Mouse (Mus musculus): Measurements from ENCODE around the gene Elf5. TPM values are rescaled to one million over a fixed set of nuclear protein-coding genes. Genes with fewer than 3 reads are reported as not detected.

The Elf5 gene
- total RNA-seq, 2 experiments from 2014 or later: 1.1 TPM

DNA sequence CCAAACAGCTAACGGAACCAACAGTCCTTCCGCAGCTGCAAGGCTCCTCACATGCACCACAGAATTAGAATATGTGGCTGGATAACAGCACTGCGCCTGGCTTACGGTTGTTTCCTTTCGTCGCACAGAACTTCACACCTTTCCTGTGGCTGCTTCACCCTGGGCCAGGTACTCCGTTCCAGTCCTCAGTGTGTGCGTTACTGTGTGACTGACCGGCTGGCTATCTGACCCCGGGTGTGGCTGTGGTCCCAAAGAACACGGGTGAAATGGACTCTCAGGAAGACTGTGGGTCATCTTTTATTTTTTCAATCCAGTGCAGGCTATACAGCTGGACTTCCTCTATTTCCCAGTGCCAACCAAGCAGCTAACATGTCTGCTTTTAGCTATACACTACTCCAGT, 53.9 kb downstream of the Elf5 start:
- intact Hi-C loops (cut with DNase I): no loop called here
- no peak for DNase-seq (ENCODE audit: low spot score in 2 of 2)

DNA sequence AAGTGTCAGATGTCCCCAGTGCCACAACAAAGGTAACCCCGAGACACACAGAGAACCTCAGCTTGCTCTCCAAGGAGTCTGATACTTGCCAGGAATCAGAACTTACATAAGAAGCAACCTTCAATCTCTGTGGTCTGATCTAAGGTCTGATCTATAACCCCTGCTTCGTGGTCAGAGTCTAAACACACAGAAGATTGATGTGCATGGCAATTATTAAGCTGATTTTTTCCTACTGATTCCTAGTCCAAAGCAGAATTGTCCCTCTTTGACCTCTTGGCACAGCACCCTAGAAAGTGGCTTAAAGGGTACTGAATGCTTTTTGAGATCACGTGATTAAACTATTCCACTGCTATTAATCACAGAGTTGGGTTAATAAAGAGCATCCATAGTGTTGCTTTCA, 54.8 kb downstream of the Elf5 start:
- no peak for DNase-seq (ENCODE audit: low spot score in 2 of 2)
- intact Hi-C loops (cut with DNase I): no loop called here

GRCm38 (mm10) chr2:103466984-103467588, 55.6 kb downstream of the Elf5 start:
- intact Hi-C loops (cut with DNase I): no loop called here
- no peak for DNase-seq (ENCODE audit: low spot score in 2 of 2)

DNA sequence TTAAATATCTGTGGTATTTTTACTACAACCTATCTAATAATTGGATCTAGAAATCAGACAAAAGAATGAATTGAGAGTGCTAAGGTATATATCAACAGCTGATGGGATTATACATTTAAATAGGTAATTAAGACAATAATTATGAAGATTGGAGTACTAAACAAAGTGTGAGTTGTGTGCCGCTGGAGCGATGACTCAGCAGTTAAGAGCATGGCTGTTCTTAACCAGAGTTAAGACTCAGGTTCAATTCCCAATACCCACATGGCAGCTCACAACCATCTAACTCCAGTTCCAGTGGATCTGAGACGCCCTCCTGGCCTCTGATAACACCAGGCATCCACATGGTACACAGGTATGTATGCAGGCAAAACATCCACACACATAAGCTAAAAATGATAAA, 61.9 kb downstream of the Elf5 start:
- intact Hi-C loops (cut with DNase I): no loop called here

DNA sequence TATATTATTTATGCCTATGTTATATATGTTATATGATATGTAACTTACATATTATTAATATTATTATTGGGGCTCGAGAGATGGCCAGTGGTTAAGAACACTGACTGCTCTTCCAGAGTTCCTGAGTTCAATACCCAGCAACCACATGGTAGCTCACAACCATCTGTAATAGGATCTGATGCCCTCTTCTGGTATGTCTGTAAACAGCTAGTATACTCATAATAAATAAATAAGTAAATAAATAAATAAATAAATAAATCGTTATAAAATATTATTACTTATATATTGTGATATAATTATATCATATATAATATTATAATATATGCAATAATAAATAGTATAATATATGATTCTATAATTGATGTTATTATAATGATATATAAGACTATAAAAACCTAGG, 64.7 kb downstream of the Elf5 start:
- intact Hi-C loops (cut with DNase I): no loop called here
- DNase-seq (ENCODE audit: low spot score in 2 of 2): no peak

More for the DNA sequence above, 61.9 kb downstream of the Elf5 start:
- no peak for DNase-seq (ENCODE audit: low spot score in 2 of 2)

DNA sequence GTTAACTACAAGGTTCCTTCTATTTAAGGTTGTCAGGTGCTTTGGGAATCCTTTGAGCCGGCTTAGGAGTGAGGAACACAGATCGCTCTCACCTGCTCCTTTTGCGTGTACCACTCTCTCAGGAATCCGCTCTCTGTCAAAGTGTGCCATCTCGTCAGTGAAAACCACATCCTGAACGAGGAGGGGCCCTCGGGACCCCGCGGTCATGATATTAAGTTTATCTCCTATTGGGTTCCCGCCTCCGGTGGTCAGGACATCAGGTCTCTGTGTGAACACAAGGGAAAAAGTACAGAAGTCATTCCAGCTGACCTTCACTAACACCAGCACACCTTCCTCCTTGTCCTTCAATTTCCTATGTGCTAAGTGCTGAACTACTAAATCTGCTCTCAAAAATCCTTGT, 65.2 kb downstream of the Elf5 start:
- no peak for DNase-seq (ENCODE audit: low spot score in 2 of 2)
- intact Hi-C loops (cut with DNase I): no loop called here

DNA sequence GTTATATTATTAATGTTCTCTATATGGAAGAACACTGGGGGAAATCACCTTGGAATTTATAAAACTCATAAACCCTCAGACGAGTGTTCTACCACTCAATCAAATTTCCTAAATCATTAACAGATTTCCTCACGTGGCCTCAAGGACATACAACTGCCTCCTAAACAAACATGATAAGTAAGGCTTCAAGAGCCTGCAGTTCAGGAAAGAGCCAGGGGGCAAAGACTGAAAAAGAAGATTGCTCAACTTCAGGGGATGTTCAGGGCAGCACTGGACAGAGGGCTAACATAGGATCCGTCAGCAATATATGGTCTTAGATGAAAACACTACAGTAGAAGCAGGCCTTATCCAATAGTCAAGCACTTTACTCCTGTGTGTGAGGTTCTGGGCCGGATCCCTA, 66.0 kb downstream of the Elf5 start:
- intact Hi-C loops (cut with DNase I): no loop called here

DNA sequence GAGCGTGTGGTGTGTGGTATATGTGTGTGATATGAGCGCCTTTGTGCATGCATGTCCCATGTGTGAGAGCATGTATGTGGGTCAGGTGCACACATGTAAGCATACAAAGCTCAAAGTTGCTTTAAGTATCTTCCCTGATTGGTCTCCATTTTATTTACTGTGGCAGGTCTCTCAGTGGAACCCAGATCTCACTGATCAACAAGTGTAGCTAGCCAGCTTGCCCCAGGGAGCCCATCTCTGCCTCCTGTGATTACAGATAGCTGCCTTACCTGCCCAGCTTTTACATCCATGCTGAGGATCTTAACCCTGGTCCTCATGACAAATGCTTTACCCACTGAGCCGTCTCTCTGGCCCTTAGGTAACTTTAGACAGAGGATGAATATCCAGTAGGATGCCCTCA, 66.8 kb downstream of the Elf5 start:
- intact Hi-C loops (cut with DNase I): no loop called here
- no peak for DNase-seq (ENCODE audit: low spot score in 2 of 2)

More for the DNA sequence above, 66.0 kb downstream of the Elf5 start:
- DNase-seq (ENCODE audit: low spot score in 2 of 2): no peak

GRCm38 (mm10) chr2:103480240-103480639, 68.8 kb downstream of the Elf5 start:
- DNase-seq (ENCODE audit: low spot score in 2 of 2): no peak
- intact Hi-C loops (cut with DNase I): loop anchor here (10.0 kb wide), 1 partner anchor 365 kb away; no protein-coding TSS in a partner anchor

DNA sequence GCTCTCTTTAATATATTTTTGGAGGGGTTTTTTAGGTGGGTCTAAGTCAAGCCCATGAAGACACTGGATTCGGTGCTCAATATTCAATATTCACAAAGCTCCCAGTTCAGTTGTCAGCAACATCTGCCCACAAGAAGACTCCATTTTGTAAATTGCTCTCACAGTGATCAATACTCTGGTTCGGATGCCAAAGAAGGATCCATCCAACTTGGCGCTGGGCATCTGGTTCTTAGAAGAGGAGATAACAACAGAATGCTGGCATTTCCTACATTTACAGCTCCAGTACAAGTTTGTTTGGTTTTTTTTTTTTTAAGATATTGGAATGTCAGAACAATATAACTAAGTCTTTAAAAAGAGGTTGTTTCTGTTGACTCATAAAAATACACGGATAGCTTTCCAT, 69.4 kb downstream of the Elf5 start:
- intact Hi-C loops (cut with DNase I): loop anchor here (10.0 kb wide), 1 partner anchor 364 kb away; no protein-coding TSS in a partner anchor
- no peak for DNase-seq (ENCODE audit: low spot score in 2 of 2)

DNA sequence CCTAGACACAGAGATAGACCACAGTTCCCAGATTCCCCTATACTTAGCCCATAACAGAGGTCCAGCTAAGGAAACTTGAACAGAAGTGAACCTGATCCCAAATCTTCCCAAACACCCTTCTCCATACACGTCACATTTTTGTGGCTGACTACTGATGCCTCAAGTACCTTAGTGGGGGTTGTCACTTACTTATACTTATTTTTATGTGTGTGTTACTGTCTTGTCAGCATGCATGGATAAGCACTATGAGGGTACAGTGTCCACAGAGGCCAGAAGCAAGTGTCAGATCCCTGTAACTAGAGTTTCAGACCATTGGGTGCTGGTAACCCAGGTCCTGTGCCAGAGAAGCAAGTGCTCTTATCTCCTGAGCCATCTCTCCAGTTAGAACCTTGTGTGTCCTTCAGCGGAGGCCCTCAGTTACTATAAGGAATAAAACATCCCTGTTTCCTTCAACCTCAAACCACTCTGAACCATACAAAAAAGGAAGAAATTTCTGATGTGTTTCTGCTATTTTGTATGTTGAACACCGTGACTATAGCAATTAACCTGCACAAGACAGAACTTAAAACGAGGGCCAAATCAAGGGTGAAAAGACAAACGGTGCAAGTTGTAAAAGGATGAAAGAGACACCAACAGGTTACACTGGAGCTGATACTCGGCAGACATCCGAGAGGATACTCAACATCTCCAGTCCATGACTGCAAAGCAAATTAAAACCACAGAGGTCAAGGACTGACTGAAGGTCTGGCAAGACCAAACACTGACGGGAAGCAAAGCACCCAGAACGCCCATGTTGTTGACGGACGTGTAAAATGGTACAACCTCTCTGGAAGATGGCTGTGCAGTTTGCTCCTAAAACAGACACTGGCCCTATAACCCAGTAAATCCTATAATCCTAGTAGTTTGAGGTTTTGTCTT, 70.1 kb downstream of the Elf5 start:
- intact Hi-C loops (cut with DNase I): loop anchor here (10.0 kb wide), 1 partner anchor 363 kb away; no protein-coding TSS in a partner anchor

DNA sequence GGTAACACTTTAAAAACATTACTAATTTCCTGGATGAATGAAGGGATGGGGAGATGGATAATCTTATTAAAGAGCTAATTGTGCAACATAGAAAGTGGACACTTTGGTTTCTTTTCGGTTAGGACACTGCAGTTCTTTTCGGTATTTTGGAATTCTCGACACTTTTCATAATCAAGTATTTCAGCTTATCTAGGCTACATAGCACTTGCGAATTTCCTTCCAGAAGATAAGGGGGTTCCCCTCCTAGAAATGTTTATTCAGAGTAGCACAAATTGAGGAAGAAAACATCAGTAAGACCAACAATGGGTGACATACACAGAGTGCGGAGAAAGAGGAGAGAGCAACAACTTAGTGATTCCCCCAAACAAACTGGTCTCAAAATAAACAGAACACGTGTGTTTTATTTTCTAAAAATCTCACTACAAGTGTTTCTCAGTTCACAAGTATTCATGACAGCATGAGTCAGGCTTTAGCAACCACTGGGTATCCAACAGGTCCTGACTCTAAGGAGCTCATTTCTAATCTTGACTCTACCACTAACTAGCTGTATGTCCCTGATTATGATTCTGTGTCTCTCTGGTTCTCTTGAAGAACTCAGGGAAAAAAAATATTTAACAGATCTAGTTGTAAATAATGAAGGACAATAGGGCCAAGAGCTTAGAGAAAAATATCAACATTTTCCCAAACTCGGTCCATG, 71.9 kb downstream of the Elf5 start:
- intact Hi-C loops (cut with DNase I): loop anchor here (10.0 kb wide), 1 partner anchor 361 kb away; no protein-coding TSS in a partner anchor
- DNase-seq (ENCODE audit: low spot score in 2 of 2): no peak

More for the DNA sequence above, 70.1 kb downstream of the Elf5 start:
- DNase-seq (ENCODE audit: low spot score in 2 of 2): no peak

DNA sequence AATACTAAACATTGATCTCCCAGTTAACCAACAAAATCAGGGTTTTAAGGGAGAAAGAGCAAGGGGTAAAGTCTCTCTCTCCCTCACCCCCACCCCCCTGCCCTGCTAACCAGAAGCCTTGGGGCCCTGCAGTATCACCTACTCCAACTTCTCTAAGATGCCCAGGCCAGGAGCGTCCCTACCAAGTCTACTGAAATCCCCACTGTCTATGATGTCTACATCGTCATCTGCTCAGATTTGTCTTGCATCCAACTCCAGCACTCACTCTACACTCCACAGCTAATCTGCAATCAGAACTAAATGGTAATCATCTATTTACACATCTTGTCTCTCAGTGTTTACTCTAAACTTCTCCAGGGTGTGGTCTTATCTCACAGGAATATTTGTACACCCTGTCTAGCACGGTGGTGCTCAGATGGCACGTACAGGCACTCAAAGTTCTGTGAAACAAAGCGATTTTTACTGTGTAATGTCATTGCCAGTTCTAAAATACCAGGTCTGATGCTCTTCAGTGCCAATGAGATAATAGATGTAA, 72.6 kb downstream of the Elf5 start:
- DNase-seq (ENCODE audit: low spot score in 2 of 2): no peak
- intact Hi-C loops (cut with DNase I): loop anchor here (10.0 kb wide), 1 partner anchor 361 kb away; no protein-coding TSS in a partner anchor

DNA sequence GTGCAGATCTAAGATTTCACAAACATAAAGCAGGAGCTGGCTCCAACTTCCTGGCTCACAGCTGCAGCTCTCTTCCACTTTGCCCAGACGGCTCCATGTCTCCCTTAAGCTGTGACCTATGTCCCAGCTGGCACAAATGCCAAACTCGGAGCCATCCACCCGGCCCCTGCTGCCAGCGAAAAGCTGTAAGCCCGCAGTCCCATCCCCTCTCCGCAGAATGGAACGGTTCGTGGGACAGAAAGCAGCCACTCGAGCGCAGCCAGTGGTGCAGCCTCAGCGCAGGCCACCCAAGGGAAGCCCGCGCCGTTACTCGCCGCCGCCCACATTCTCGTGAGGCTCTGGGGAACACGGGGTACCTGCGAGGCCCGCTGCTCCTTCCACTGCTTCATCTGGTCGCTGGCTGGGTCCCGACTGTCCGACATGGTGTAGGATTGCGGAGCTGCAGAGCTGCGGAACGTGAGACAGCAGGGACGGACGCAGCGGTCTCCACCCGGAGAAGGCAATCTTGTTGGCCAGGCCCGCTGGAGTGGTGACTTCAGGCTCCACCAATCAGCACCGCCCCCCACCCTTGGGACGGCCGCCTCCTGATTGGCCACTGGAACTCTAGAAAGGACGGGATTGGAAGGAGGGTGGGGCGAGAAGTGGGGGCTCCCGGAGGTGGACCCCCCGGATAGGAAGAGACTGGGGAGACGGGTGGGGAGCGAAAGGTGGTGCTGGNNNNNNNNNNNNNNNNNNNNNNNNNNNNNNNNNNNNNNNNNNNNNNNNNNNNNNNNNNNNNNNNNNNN, 73.3 kb downstream of the Elf5 start, which contains the start of gene Cat:
Gene Cat (minus strand): TSS at position 544 of the 785 bp plus-strand sequence.
- intact Hi-C loops (cut with DNase I): loop anchor here (10.0 kb wide), 1 partner anchor 360 kb away; no protein-coding TSS in a partner anchor
- DNase-seq (ENCODE audit: low spot score in 2 of 2): peak; percentile 95 to 98

GRCm38 (mm10) chr2:103492526-103492925, 81.0 kb downstream of the Elf5 start:
- DNase-seq (ENCODE audit: low spot score in 2 of 2): no peak
- intact Hi-C loops (cut with DNase I): loop anchor here (10.0 kb wide), 1 partner anchor 52 kb away; no protein-coding TSS in a partner anchor

GRCm38 (mm10) chr2:103493827-103494226, 82.3 kb downstream of the Elf5 start:
- intact Hi-C loops (cut with DNase I): loop anchor here (10.0 kb wide), 1 partner anchor 51 kb away; no protein-coding TSS in a partner anchor
- no peak for DNase-seq (ENCODE audit: low spot score in 2 of 2)

- no peak for DNase-seq (ENCODE audit: low spot score in 2 of 2)
- intact Hi-C loops (cut with DNase I): loop anchor here (10.0 kb wide), 1 partner anchor 49 kb away; no protein-coding TSS in a partner anchor
These were observed 84.3 kb downstream of the Elf5 start for GRCm38 (mm10) chr2:103495633-103496418.

All from left cerebral cortex, postnatal 25 days (tissue).